Mouse (Mus musculus) layer of hippocampus, adult 18-20 months (tissue): ENCODE data around the gene Twf1. TPM values are rescaled to one million over a fixed set of nuclear protein-coding genes. Genes with fewer than 3 reads are reported as not detected.

Experiments used
- DNase-seq, 2 experiments: peaks; one replicate each; pipeline ENCODE4 v3.0.0; 2022; ENCODE audit warnings: low spot score in 2 of 2
- total RNA-seq, 2 experiments: library from RNA; stranded (reverse); gene quantifications; 2 replicates each; pipeline ENCODE4 v1.2.3; 2021

The Twf1 gene
- total RNA-seq, 2 experiments from 2014 or later: 57.1 to 75.3 TPM

GRCm38 (mm10) chr15:94574566-94575268, 15.0 kb downstream of the Twf1 start:
- no peak for DNase-seq

DNA sequence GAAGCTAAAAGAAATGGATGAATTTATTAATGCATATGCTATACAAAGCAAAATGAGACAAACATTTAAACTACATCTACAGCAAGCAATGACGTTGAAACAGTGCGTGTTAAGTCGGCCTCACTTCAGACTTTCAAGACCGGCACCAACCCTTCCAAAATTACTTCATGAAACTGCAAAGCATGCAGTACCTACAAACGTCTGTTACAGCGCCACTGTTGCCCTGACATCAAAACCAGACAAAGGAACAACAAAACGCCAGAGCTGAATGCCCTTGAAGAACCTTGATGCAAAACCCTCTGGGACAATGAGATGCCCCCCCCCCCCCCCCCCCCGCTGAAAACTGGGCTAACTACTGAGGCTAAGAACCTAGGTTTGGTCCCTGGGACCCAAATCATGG, 16.9 kb downstream of the Twf1 start:
- DNase-seq: no peak

GRCm38 (mm10) chr15:94571501-94571900, 18.2 kb downstream of the Twf1 start:
- no peak for DNase-seq

- no peak for DNase-seq
These were observed 21.1 kb downstream of the Twf1 start for GRCm38 (mm10) chr15:94568496-94569182.

- DNase-seq: no peak
These were observed 23.8 kb downstream of the Twf1 start for GRCm38 (mm10) chr15:94565854-94566253.

DNA sequence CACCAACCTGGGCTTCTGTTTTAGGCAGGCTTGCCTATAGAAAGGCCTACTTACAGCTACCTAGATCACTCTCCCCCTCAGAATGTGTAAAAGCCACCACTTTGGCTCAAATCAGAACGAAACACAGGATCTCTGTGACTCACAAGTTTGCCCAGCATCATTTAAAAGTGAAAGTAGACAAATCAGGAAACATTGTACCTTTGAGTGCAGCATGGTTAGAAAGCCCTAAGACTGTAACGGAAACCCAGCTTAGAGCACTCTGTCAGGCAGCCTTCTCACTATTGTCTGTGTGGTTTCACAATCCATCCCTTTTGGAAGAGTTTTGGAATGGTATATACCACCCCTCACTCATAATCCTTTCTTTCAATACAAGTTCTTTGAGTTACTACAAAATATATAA, 24.8 kb downstream of the Twf1 start:
- DNase-seq: no peak

- no peak for DNase-seq
These were observed 30.6 kb downstream of the Twf1 start for GRCm38 (mm10) chr15:94558895-94559656.

DNA sequence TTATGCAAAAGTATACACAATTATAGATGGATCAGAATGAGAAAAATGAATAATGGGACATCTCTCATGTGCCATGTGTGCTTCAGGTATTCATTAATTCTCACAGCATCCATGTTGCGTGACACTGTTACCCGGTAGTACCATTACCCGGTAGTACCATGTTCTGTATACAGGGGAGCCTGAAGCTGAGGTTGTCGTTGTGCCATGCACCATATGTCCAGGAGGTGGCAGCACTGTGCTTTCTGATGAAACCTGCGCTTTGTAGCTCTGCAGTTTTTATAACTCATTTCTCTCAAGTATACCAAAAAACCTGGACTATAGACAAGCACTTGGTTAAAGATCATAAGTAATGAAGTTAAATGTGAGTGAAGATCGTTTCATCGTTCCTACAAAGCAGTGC, 32.2 kb downstream of the Twf1 start:
- peak; percentile 79 to 96 for DNase-seq

DNA sequence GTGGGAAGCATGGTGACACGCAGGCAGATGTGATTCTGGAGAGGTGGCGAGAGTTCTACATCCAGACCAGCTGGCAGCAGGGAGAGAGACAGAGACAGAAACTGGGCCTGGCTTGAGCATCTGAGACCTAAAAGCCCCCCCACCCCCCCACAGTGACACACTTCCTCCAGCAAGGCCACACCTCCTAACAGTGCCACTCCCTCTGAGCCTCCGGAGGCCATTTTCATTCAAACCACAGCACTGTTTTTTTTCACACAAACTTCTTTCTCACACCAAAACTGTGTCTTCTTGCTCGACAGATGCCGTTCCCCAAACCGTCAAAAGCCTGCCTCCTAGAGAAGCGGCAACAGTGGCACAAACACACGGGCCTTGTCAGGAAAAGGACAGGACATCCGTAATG, 36.2 kb downstream of the Twf1 start:
- DNase-seq: no peak

DNA sequence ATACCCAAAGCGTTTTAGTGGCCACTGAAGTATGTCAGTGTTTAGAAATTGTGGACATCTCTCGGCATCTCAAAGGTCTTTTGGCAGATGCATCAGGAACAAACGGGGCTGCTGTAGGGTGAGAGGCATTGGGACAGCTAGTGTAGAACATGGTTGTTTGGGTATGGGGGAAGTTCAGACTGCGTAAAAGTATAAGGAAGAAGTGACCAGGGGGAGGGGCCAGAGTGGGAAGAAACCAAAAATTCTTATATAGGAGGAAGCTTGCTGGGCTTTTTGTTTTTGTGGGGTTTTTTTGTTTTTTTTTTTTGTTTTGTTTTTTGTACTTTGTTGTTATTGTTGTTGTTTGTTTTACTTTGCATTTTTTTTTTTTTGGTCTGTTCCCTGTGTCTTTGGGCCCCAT, 44.8 kb downstream of the Twf1 start:
- no peak for DNase-seq

DNA sequence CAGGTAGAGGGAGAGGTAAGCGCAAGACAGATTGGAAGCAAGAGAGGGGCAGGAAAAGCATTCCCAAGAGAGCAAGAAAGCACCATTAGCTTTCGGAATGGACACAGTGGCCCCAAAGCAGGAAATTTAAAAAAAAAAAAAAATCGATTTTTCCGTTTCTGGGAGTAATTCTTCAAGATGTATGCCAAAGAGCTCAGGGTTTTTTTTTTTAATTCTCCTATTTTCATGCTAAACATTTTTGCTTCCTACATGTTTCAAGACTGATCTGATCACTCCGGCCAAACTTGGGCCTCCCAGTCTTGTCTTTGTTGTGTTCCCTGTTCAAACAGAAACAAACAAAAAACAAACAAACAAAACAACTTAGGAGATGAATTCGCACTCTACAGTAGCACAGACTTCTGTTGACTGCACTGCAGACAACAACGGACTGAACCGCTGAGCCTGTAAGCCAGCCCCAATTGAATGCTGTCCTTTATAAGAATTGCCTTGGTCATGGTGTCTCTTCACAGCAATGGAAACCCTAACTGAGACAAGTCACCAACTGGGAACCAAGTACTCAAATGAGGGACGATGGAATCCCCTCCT, 45.5 kb downstream of the Twf1 start:
- no peak for DNase-seq

DNA sequence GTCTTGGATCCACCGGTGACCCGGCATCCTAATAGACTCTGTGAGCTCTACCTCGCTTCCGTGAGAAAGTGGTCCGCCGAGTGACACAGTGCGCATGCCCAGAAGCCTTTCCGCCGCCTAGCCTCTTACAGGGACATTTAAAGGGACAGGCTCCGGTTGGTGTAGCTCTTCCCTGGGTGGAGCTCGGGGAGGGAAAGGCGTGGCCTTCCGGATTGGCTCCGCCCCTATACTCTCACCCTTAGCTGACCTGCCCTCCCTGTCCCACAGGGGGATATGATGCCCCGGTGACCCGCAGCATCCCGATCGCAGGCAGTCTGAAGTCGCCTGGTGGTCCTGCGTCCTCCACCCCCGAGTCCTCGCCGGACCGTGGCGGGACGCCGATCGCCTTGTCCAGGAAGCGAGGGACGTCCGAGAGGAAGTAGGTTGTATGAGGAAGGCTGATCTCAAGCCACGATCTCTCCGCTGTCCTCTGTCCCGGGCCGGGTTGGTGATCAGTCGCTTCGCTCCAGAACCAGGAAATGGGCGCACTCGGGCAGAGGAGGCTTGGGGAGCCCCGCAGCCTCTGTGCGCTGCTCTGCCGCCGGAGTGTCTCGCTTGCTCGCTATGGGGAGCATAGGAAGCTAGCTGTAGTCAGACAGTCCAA, 46.2 kb downstream of the Twf1 start, which contains the start of the genes Pus7l and Irak4:
TSS of gene Pus7l (minus strand) at position 139 of the 643 bp plus-strand sequence.
TSS of gene Irak4 (plus strand) at position 235 of the 643 bp plus-strand sequence.
- peak; percentile 87 to 94 for DNase-seq

DNA sequence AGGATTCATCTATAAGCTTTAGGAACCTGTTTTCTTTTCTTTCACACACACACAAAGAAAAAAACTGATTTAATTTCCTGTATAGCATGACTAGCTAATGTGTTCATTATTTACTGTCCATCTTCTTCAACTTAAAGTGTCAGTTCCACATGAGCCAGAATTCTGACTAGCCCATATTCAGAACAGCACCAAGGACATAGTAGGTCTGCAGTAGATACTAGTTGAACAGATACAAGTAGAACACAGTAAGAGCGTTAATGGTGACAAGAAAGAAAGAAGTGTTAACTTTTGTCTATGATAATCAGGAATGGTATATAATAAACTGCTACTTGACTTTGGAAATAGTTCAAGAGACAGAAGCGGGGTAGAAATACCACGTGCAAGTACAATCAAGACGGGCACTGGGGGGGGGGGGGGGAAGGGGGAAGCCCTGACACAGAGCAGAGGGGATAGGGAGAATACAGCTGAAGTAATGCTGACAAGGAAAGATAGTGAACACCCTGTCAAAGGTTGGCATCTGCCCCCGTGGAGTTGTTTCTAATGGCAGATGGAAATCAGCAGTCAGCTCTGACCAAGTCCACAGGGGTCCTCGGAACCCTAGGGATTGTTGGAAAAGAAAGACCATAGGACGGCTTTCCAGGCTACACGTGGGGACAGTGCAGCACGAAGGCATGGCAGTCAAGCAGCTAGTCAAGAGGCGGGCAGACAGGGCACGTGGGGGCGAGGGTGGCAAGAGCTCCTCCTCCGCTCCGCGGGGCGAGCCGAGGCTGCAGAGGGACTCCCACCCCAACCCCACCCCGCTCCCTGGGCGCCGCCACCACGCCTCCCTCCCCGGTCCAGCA, 46.9 kb downstream of the Twf1 start:
- no peak for DNase-seq

DNA sequence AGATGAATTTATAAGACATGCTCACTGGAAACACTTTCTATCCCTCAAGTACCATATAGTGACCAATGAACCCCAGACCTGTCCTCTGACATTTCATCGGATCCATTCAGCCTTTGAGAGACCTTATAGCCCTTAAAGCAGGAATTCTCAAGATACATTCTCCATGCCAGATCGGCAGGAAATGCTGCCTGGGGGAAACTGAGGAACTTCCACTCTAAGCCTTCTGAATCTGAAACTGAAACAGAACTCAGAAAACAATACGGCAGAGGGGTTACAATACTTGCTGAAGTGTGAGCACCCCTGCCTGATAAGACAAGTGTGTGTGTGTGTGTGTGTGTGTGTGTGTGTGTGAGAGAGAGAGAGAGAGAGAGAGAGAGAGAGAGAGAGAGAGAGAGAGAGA, 50.4 kb downstream of the Twf1 start:
- DNase-seq: no peak

GRCm38 (mm10) chr15:94535521-94535920, 54.2 kb downstream of the Twf1 start:
- no peak for DNase-seq

- no peak for DNase-seq
These were observed 56.7 kb downstream of the Twf1 start for GRCm38 (mm10) chr15:94532956-94533355.

DNA sequence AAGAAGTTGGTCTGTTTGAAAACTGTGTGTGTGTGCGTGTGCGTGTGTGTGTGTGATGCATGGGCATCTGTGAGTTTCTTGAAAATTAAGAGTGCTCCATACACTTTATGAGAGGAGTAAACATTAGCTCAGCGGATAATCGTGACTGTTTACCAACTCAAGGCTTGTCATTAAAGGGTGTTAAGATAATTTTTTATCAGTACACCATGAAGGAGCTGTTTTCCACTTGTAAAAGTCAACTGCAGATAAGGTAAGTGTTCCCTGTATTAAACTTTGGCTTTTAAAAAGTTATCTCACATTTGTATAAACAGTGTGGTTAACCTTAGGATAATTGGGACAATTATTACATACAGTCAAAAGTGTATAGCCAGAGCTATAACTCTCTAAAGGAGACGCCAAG, 57.4 kb downstream of the Twf1 start:
- DNase-seq: no peak

DNA sequence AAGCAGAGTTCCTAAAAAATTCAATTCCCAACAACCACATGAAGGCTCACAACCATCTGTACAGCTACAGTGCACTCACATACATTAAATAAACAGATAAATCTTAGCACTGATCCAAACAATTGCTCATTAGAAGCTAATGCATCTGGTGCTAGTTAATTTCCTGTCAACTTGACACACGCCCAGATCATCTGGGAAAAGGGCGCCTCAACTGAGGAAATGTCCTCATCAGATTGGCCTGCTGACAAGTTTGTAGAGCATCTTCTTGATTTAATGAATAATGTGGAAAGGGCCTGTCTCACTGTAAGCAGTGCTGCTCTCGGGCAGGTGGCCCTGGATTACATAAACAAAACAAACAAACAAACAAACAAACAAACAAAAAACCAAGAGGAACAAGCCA, 59.2 kb downstream of the Twf1 start:
- no peak for DNase-seq
